Mouse (Mus musculus) MN1 (cell line): ENCODE measurements at regions not wholly inside any gene's neighbourhood (a gene's known extent, or its start where the extent isn't known, plus 50 kb on each side); places are given as distances from the start of the nearest gene placed in this dataset.
"Not testable (repeated sequence)": the region's sequence is repeated elsewhere in the genome, so short reads cannot be mapped to it uniquely, and the experiment has no call there.

ENCODE experiments used
- DNase-seq: peaks from one replicate; pipeline ENCODE4 v3.0.0-alpha.2; 2016; ENCODE audit warnings: low spot score

DNA sequence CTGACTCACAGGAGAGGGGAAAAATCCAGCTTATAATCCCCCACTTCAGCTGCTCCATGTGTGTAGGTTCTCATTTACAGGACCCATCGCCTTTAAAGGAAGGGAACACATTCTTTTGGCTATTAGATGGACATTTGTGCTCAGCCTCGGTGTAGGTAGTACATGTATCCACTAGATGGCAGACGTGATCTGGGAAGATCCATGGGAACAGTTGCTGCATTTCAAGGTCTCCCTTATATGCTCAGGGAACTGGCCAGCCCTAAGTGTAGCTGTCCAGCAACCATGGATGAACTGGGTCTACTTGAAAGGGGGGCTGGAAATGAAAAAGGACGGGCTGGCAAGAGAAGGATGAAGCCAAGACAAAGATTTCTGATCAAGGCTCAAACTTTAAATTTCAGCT lies 124.0 kb downstream of the Akain1 start:
- DNase-seq: peak; percentile 76

DNA sequence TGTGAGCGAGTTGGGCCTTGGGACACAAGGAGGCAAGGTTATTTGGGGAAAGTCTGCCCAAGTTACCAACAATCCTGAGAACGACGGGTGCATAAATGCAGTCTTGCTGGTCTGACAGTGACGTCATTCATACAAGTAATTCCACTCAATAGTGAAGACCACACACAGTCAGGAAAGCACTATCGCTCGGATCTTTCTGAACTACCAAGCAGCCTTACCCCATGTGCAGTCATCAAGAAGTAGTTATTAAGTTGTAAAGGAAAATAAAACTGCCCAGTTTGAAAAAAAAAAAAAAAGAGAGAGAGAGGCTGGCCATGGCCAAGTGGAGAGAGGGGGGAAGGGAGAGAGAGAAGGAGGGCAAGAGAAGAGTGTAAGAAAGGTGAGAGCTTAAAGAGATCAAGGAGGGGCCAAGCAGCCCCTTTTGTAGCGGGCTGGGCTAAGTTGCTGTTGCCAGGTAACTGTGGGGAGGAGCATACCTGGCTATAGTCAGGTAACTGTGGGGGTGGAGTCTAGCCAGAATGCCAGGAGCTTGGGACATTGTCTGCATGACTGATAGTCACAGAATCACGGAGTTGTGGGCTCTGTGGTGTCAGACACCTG lies 132.0 kb downstream of the Akain1 start:
- DNase-seq: not testable (repeated sequence)

DNA sequence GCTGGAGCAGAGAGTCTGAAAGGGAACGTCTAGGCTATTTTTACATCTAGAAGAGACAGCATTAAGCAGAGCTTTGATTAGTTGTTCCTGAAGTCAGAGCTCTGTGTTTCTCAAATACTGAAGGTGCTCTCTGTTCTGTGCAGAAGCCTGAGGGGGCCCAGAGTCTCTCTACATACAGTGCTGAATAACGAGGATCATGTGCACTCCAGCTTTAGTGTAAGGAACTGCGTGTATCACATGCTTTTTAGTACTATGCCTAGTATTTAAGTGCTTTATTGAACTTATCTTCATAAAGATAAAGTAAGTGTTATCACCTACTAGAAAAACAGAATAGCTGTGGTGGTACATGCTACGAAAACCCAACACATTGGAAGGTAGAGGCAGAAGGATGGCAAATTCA lies 151.4 kb downstream of the Akain1 start:
- DNase-seq: no peak

DNA sequence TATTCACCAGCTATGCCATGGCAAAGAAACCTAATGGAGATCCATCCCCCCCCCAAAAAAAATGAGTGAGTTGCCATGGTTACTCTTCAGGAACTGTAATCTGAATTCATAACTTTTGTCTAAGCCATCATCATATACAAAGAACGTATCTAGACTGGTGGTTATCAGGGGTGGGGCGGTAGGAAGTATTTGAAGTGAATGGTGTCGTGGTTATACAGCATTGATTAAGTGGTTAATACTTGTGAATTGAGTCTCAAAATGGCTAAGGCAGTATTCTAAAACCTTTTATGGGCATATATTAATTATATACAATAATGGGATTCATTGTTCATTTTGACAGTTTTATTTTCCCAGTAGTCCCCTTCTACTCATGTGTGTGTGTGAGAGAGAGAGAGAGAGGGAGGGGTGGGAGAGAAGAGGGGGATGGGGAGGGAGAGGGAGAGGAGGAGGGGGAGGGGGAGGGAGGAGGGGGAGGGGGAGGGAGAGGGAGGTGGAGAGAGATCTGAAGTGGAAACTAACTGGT lies 158.7 kb downstream of the Akain1 start:
- no peak for DNase-seq

DNA sequence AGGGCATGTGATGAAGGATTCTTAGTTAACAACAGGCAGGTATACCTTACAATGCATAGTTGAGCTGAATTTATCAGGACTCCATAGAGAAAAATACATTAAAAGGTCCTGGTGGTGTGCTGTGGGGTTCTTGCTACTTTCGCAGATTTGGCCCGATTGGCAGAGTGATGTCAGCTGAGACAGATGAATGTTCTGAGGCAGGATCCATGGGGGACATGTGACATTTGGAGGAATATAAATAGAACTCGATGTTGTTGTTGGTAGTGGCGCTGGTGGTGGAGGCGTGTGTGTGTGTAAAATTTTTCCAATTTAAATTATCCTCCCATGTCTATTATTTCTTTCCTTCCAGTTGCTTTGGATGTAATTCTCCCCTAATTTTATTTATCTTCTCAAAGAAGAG lies 159.3 kb downstream of the Akain1 start:
- no peak for DNase-seq

DNA sequence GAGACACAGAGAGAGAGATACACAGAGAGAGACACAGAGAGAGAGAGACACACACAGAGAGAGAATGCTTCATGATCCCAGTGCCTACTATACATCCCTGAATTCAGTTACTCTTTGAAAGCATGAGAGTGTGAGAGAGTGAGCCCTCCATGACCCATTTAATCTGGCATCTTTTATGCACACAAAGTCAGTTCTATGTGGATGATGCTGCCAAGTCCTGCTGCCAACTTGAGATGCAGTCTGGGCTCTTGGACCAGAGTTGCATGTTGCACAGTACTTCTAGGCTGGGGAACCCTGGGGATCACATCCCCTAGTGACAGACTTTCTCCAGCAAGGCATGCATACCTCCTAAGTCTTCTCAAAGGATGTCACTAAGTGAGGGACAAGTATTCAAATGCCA lies 164.5 kb downstream of the Akain1 start:
- no peak for DNase-seq

DNA sequence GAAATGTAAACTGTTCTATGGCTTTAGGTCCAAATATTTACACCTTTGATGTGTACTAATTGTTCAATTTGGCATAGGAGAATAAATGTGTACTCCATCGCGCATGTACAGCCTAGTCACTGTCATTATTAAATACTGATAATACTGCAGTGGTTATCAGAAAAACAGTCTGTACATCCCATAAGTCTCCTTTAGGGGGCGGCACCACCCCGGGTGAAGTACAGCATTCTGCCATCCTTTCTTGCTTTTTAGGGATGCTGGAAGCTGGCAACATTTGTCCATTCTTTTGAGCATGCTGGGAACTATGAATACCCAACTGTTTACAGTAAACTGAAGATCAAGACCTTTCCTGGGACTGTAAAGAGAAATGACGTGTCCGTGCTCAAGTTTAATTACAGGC lies 165.6 kb downstream of the Akain1 start:
- no peak for DNase-seq

DNA sequence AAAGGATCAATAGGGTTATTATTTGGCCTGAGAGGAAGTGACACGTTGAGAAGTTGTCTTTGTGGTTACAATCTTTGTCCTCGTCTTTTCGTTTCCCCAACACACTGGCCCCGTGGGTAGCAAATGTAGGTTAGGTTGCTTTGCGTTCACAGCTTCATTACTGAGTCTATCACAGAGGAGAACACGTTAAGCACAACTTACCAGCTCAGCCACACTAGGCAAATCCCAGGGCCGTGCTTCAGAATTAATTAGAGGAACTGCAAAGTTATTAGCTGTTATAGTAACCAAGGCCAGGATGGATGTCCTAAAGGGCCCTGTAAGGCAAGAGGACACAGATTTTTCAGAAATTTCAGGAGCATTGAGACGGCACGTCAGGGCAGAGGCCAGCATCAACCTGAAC lies 166.3 kb downstream of the Akain1 start:
- DNase-seq: no peak

DNA sequence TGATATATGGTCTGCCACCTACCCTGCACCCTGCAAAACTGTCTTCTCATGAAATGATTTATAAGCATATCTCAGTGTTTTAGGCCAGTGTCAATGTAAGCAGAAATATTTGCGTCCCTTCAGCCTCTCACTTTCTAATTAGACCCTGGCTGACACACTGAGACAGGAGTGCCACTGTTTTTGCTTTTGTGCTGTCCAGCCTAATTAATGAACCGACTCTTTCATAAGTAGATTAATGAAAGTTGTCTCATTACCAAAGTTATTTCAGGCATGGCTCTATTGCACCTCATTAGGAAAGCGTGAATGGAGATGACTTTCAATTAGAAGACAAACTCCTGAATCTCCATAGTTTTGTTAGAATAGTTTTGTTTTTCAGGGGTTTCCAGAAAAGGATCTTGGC lies 192.3 kb downstream of the Akain1 start:
- no peak for DNase-seq

DNA sequence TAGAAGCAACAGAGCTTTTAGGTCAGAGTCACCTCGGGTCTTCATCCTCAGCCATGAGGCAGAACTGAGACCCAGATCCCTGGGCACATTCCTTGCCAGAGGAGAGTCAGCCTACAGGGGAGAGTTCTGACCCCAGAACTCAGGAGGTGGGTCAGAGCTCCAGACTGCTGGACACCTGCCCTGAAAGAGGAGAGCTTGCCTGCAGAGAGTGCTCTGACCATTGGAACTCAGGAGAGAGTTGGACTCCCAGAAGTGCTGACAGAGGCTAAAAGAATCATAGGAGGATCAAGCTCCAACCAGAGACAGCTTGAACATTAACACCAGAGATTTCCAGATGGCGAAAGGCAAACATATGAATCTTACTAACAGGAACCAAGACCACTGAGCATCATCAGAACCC lies 211.4 kb downstream of the Akain1 start:
- not testable (repeated sequence) for DNase-seq

DNA sequence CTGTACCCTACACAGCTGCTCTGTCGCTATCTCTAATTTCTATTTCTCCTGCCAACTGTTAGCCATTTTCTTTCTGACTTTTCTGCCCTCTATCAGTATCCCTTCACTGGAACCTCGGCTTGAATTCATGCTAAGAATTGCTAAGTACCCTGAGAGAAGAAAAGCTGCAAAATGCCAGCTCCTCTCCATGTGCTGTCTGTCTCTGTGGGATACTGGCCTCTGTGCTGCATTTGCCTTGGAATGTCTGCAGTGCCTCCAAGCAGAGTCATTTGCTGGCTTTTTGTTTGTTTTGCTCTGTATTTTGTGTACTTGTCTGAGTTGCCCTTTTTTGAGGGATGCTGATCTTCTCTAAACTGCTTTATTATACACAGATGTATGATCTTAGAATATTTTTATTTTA lies 215.5 kb downstream of the Akain1 start:
- no peak for DNase-seq

DNA sequence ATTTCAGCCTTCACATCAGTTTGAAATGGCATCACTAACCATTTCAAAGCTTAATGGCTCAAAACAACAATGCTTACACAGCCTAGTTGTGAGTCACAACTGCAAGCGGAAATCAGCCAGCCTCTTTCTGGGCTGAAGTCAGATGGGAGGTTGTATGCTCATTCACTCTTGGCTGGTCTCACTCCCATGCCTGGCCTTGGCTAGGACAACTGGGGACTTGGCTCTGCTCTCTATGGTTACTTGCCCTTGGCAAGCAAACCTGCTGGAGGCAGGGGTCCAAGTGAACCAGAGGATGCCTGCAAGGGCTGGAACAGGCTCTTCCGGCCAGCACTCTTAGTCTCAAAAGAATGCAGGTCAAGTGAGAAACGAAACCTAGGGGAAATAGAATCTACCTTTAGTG lies 233.4 kb downstream of the Akain1 start:
- no peak for DNase-seq

DNA sequence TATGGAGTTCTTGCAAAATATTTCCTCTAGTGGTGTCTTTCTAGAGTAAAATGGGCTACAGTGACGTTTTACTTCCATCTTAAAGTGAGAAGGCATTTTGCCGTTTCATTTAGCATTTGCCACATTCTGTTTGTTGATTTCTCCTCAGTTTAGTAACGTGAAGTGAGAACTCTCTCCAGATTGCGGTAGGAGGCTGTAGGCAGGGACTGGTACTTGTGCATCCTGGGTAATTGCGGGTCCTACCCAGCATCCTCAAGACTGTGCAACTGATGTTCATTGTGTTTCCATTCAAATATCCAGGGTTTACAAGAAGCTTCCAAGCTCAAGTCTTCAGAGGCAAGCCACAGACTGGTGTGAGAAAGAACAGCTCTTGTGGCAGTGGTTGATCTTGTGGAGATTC lies 244.0 kb downstream of the Akain1 start:
- no peak for DNase-seq

DNA sequence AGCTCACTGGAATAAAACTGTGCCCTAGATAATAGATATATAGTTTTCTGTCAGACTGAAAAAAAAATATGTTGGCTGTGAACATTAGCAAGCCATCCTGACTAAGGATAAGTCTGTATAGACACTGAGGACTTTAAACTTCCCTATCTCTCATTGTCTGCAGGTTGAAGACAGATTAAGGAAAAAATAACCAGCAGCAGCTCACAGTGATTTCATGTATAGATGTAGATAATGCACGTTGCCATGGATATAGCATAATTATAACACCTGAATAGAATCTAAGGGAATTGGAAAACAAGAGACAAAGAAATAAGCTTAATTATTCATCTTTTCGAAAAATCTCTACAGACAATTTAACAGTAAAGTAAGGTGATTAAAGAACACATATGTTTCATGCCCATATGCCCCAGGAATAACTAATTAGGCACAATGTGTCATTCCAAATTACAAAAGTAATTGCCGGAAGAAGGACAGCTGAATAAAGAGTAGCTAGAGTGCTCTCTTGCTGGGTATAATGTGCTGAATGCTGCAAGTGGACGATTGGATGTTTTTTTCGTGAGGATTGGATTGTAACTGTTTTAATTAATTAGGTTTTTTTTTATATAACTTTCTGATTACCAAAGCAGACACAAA lies 246.6 kb downstream of the Akain1 start:
- DNase-seq: no peak

DNA sequence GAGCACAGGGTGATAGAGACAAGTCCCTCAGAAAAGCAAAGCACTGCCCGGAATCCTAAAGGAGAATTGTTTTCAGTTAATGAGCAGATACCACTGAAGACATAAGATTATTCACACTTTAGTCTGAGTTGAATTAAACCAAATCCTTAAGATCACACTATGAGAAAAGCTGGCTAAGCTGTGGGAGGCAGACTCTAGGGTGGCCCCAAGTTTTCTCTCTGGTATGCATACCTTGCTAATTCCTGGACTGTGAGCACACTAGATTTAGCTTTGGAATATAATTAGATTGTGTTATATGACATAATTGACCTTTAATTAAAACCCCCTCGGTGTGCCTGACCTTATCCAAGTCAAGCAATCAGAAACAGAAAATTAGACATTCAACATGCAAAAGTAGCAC lies 247.3 kb downstream of the Akain1 start:
- no peak for DNase-seq

DNA sequence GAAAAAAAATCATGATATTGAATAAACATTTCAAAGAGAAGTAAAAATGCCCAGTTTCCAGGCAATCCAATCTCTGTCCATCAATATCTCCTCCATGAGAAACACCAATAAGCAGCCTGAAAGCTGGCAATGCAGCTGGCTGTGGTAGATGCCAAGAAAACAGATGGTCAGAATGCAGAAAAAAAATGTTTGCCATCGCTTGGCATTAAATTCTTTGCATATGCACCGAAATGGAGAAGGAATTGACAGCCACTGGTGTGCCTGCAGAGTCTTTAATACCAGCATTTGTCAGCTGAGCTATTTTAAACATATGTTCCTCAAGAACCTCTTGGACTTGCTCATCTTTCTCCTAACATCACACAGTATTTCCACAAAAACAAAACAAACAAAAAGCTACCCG lies 256.2 kb downstream of the Akain1 start:
- DNase-seq: no peak

DNA sequence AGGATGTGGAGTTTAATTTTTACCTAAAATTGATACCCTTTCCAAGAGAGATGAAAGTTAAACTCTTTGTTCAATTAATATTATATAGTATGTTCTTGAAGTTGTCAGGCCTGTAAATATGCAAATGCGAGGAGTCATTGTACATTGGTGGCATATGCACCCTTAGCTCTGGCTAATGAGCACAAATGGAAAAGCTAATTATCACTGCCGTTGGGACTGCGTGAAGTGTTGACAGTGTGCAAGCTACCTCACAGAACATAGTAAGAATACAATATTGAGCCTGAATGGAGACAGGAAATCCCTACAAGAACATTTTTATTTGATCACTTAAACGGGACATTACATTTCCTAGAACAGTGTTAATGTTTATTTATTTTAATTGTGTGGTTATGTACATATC lies 241.5 kb upstream of the Dlgap1 start:
- no peak for DNase-seq

DNA sequence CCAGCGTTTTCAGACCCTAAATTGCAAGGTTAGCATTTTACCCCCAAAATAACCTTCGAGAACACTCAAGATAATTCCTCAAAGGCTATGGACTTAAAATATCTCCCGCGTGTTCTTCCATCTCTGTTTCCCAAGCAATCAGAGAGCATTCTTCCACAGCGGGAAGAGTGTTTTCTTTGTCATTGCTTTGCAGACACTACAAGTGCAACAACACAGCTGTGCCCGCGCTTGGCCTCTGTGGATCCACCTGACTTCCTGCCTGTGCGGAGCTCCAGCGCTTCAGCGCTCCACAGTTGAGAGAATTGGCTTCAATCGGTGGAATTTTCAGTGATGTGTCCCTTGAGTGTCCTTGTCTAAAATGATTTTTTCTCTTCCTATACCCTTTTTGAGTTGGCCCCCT lies 235.9 kb upstream of the Dlgap1 start:
- no peak for DNase-seq

DNA sequence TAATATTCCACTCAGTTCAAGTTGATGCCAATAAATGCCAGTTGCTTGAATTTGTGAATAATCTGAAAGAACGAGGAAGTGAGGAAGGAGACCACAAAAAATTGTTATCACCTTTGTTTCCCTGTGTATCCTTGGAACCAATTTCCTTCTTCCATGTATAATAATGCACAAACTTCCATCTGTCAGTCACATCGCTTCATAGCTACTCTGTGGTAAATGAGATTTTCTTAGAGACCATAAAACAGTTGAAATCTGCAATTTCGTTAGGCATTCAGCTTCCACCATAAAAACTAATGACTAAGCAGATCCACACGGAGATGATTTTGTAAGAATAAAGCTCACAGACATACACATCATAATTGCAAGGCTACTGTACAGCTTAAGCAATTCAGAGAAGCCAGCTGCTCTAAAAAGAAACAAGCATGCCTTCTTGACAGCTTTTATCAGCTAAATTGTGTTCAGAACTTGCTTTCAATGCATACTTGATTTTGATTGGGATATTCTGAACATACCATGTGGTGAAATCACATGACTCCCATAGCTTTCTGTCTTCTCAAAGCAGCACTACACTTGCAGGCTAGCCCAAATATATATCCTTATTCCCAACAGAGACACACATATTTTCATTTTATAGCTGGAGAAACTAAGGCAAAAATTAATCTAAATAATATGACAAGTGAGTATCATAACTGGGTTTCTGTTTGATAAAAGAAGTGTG lies 232.3 kb upstream of the Dlgap1 start:
- DNase-seq: no peak

DNA sequence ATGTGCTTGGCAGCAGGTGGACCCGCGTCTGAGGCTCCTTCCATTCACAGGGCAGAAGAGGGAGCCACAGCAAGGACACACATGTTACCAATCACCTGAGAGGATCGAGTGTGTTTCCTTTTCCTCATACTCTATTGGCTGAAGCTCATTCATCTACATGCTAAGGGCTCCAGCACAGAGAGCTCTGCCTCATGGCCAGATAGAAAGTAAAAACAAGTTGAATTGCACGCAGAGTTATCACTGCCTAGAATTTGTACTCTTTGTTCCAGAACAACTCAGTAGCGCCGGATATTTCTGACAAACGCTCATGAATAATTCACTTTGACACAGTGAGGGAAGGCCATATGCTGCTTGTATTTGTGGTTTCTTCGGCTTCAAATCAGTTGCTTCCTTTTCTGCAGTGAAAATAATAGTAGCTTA lies 199.9 kb upstream of the Dlgap1 start:
- no peak for DNase-seq

DNA sequence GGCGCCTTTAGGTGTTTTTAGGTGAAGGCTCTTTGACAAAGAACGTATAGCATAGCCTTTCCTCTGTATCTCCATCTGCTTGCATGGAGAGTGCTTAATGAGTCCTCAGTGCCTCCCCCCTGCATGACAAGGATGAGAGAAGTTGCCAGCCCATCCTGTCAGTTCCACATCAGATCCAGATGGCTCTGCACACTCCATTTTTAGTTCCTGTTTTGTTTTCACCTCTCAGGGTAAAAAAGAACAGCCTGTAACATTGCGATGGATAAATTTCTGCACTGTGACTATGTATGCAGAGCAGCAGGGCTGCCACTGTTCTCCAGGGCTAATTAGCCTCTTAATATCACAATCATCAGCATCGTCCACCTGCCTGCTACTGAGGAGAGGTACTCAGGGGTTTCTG lies 198.8 kb upstream of the Dlgap1 start:
- DNase-seq: no peak

DNA sequence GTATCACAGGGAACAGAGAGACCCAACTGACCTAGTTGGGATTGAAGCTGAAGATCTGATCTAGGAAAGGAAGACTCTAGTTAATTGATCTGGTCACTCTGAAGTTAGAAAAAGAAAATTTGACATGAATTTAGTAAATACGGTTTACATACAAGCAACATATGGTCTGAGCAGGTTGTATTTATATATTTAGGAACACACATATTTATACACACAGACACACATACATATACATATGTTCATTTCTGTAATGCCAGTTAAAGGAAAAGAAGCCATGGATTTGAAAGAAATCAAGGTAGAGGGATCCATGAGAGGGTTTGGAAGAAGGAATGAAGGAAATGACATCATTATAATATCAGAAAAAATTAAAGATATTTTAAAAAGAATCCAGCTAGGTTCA lies 187.7 kb upstream of the Dlgap1 start:
- no peak for DNase-seq

DNA sequence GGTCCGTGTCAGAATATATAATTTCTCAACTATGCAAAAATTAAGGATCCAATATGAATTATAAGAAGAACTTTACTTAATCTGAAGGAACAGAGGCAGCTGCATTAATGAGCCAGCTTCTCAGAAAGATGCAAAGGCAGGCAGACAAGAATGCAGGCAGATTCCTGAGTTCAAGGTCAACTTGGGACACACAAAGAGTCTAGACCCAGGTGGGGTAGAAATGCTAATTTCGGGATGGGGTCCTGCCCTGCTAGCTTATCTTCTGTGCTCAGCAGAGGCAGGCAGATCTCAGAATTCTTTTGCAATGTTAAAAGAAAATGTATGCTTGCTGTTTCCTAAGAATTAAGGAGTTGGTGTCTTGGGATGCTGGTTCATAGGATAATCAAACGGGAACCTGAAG lies 181.9 kb upstream of the Dlgap1 start:
- DNase-seq: no peak

DNA sequence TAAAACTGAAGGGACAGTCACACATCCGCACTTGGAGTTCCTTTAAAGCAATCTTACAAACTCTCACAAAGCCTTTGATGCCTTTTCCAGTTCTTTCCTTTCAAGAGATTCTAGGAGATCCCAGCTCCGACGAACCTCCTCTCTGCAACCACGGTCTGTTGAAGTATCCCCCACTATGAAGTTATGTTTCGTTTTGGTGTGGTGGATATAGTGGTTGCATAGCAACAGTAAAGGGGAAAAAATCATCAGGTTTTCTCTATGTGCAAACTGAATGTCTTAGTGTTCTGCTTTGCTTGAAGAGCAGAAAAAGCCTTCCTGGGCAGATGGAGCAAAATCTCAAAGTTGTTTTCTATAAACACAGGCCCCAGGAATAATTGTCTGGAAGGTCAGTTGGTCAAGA lies 147.4 kb upstream of the Dlgap1 start:
- no peak for DNase-seq
